11 mouse cellular contexts compared by ENCODE assay signal in the genomic region with DNA sequence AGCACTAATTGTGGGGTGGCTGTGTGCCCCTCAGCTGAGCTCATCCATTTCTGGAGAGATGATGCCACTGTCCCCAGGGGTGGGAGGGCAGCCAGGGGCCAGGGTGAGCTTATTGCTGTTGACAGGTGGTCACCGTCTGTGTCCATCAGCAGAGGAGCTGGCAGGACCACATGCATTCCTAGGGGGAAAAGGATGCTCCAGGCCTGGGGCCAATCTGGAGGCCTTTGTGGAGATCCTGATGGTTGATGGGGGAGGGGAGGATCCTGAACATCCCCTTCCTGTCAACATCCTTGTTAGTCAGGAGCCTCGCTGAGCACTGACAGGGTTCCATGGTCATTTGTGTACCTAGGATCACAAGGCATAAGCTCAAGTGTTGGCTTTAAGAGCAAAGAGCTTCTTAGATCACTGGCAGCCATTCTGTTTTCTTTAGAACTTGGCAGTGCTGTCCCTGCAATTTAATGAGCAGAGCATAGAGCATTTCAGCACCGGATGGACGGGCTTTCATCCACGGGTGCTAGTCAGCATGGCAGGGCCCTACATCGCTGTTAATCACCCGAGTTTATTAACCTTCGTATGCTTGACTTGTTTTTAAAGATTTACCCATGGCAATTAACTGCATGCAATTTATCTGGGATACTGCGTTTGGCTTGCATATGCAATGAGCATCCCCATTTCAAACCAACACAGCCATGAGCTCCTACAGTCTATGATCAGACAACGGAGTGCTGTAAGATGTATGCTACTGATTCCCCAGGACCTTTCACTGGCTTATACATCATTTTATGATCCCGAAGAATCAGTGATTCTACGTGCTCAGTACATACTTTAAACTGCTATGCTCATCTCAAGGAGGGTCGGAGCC. TPM values are rescaled to one million over a fixed set of nuclear protein-coding genes. Genes with fewer than 3 reads are reported as not detected.
DNase-seq lines count a peak whose midpoint lies in the region; ATAC-seq lines count a peak whose summit lies in the region.
"Had no signal": no experiment of that assay in that cellular context is flagged by ENCODE, and none has a peak within 500 bp of the region (broad histone marks: within the 10 kb centered on the region; RNA-seq: fewer than 3 reads in every experiment).

No protein-coding gene starts in this region.

- peak; percentile 32 for DNase-seq in embryo, embryonic 10.5 days (ENCODE audit: low spot score)
- no peak for DNase-seq in embryo, embryonic 11 days
- DNase-seq in 3T3-L1 (ENCODE audit: low read depth, low spot score), result peak; percentile 30
- no peak for DNase-seq in embryonic facial prominence, embryonic 11.5 days (ENCODE audit: low spot score)
- DNase-seq in hindbrain, embryonic 14.5 days (ENCODE audit: low spot score), result no peak
- no peak for DNase-seq in adrenal gland, postnatal 36 days

- H3K4me2 ChIP-seq in embryonic facial prominence, embryonic 11.5 days (ENCODE audit: low read depth, low read length), result no peak overlapping the region
- 0 out of 2 replicates have a peak overlapping the region, but pooled peaks have one; percentile 1 for H3K4me2 ChIP-seq in hindbrain, embryonic 14.5 days (replicated peaks)

- no peaks in the 10 kb centered on the region for H3K27me3 ChIP-seq in embryonic facial prominence, embryonic 11.5 days (ENCODE audit: control insufficient read depth, insufficient read depth, low read length)
- no peaks in the 10 kb centered on the region for H3K27me3 ChIP-seq in hindbrain, embryonic 14.5 days (ENCODE audit: control insufficient read depth, insufficient read depth, low read length)

- no peak overlapping the region for H3K9ac ChIP-seq in embryonic facial prominence, embryonic 11.5 days (replicated peaks; ENCODE audit: low read length)
- no peak overlapping the region for H3K9ac ChIP-seq in hindbrain, embryonic 14.5 days
- H3K9ac ChIP-seq: liver, embryonic 14.5 days had no signal

- H3K27ac ChIP-seq in embryonic facial prominence, embryonic 11.5 days (replicated peaks; ENCODE audit: low read depth, low read length), result no peak overlapping the region
- H3K27ac ChIP-seq in hindbrain, embryonic 14.5 days, result peak overlapping the region; percentile 60; the same call in 1 of the 2 replicates
- H3K27ac ChIP-seq: liver, embryonic 14.5 days had no signal

- no peaks in the 10 kb centered on the region for H3K4me1 ChIP-seq in embryonic facial prominence, embryonic 11.5 days (ENCODE audit: control insufficient read depth, insufficient read depth, low read length)
- H3K4me1 ChIP-seq in hindbrain, embryonic 14.5 days (replicated peaks; ENCODE audit: control insufficient read depth, insufficient read depth, low read length), result peaks cover 17% of the 10 kb centered on the region

- peak; percentile 59; the same call in 1 of the 2 replicates for ATAC-seq in embryonic facial prominence, embryonic 11.5 days (replicated peaks; ENCODE audit: insufficient number of reproducible peaks, low FRiP score, low TSS enrichment, low read depth)
- peak; percentile 77 for ATAC-seq in hindbrain, embryonic 14.5 days (ENCODE audit: low FRiP score)
- no peak for ATAC-seq in erythroblast, adult 5-6 weeks (replicated peaks; ENCODE audit: low FRiP score, poor library complexity, severe bottlenecking)
- ATAC-seq in CD4-positive, CD25-positive, alpha-beta regulatory T cell, adult 4 months, result no peak

- no peak overlapping the region for H3K4me3 ChIP-seq in embryonic facial prominence, embryonic 11.5 days (ENCODE audit: low read depth, low read length)
- no peak overlapping the region for H3K4me3 ChIP-seq in hindbrain, embryonic 14.5 days (replicated peaks; ENCODE audit: low read length)
- H3K4me3 ChIP-seq: myocyte had no signal

- H3K9me3 ChIP-seq in embryonic facial prominence, embryonic 11.5 days (replicated peaks; ENCODE audit: control insufficient read depth, low read length), result no peaks in the 10 kb centered on the region
- H3K9me3 ChIP-seq in hindbrain, embryonic 14.5 days (ENCODE audit: control insufficient read depth, low read length), result no peaks in the 10 kb centered on the region

- H3K36me3 ChIP-seq in embryonic facial prominence, embryonic 11.5 days (replicated peaks; ENCODE audit: control insufficient read depth, insufficient read depth, low read depth, low read length), result no peaks in the 10 kb centered on the region
- H3K36me3 ChIP-seq in hindbrain, embryonic 14.5 days (replicated peaks; ENCODE audit: control insufficient read depth, insufficient read depth), result peaks cover 41% of the 10 kb centered on the region

- 71% methylated on average over 13 of the region's 13 CpGs for WGBS in embryonic facial prominence, embryonic 11.5 days
- WGBS in hindbrain, embryonic 14.5 days, result 36% methylated on average over 13 of the region's 13 CpGs

RNA-seq across cellular contexts. Expression of a gene that starts 26.9 kb away (rescaled TPM):
- 0.21 and 0.42 TPM in 2 replicates for polyA plus RNA-seq in embryonic facial prominence, embryonic 11.5 days (2014; fragmentation: Nextera tagmentation; extraction: Ambion mirVana)
- 0.74 and 2.7 TPM in 2 replicates for polyA plus RNA-seq in hindbrain, embryonic 14.5 days (2014; fragmentation: Nextera tagmentation; extraction: Ambion mirVana)
- under 1 TPM in 1 of 2 experiments, not detected in 1; 0.50 TPM for total RNA-seq in adrenal gland, postnatal 36 days (2021)
- not detected in 2 replicates for total RNA-seq in erythroblast, adult 5-6 weeks (2015; ENCODE audit: low replicate concordance)
- not detected in 2 replicates for total RNA-seq in erythroblast, adult 5-6 weeks (2017; ENCODE audit: low replicate concordance)
- polyA plus RNA-seq in CD4-positive, CD25-positive, alpha-beta regulatory T cell, adult 4 months (2017; shearing (Covaris generic)), result 1 to 10 TPM in 1 of 2 experiments, under 1 TPM in 1; 0.35 to 1.1 TPM
- total RNA-seq: hematopoietic stem cell, adult 5-6 weeks had no signal

RNA-seq across cellular contexts. Expression of a gene that starts 45.2 kb away (rescaled TPM):
- polyA plus RNA-seq in embryonic facial prominence, embryonic 11.5 days (2014; fragmentation: Nextera tagmentation; extraction: Ambion mirVana), result 16.5 and 18.5 TPM in 2 replicates
- 1.7 and 1.9 TPM in 2 replicates for polyA plus RNA-seq in hindbrain, embryonic 14.5 days (2014; fragmentation: Nextera tagmentation; extraction: Ambion mirVana)
- total RNA-seq in adrenal gland, postnatal 36 days (2021), result 10 to 100 TPM; 13.1 to 16.0 TPM
- 8.2 TPM in 1 of 2 replicates, not detected in the other for total RNA-seq in erythroblast, adult 5-6 weeks (2015; ENCODE audit: low replicate concordance)
- total RNA-seq in erythroblast, adult 5-6 weeks (2017; ENCODE audit: low replicate concordance), result 3.7 and 7.5 TPM in 2 replicates
- polyA plus RNA-seq in CD4-positive, CD25-positive, alpha-beta regulatory T cell, adult 4 months (2017; shearing (Covaris generic)), result 1 to 10 TPM in 1 of 2 experiments, not detected in 1; 2.9 TPM

Comparison
In these comparisons a context has a peak if more than half of its experiments do, and no peak if none do; other contexts are left out.
1. DNase-seq: peak in embryo, embryonic 10.5 days (single experiment) and 3T3-L1 (single experiment); none in embryo, embryonic 11 days (single experiment), embryonic facial prominence, embryonic 11.5 days (single experiment), hindbrain, embryonic 14.5 days (single experiment) and adrenal gland, postnatal 36 days (0 of 2).
2. ATAC-seq: peak in embryonic facial prominence, embryonic 11.5 days (single experiment) and hindbrain, embryonic 14.5 days (single experiment); none in erythroblast, adult 5-6 weeks (single experiment) and CD4-positive, CD25-positive, alpha-beta regulatory T cell, adult 4 months (single experiment).